Mouse (Mus musculus): ENCODE data around the gene Trip12. TPM values are rescaled to one million over a fixed set of nuclear protein-coding genes. Genes with fewer than 3 reads are reported as not detected.

The Trip12 gene
- polyA plus RNA-seq, 1 experiment = 18.2 TPM

GRCm38 (mm10) chr1:84737097-84737496, 103.2 kb downstream of the Trip12 start:
- Histone ChIP-seq H3K27me3 (ENCODE audit: control insufficient read depth, insufficient read depth, low read length) (no peaks in the 10 kb centered on the region), H3K36me3 (ENCODE audit: control insufficient read depth, insufficient read depth, low read length) (peaks cover 33% of the 10 kb centered on the region)
- WGBS = 73% methylated on average over 1 of the region's 1 CpGs

GRCm38 (mm10) chr1:84733799-84734198, 106.5 kb downstream of the Trip12 start:
- DNase-seq (ENCODE audit: low read depth in 1 of 2, low spot score in 2 of 2) = no peak
- H3K36me3 ChIP-seq (ENCODE audit: control insufficient read depth, insufficient read depth, low read length) = peaks cover 25% of the 10 kb centered on the region
- no peak overlapping the region for H3K4me3 ChIP-seq (ENCODE audit: extremely low read depth, insufficient read depth, insufficient read length)
- 69% methylated on average over 3 of the region's 3 CpGs for WGBS
- H3K27me3 ChIP-seq (ENCODE audit: control insufficient read depth, insufficient read depth, low read length) = no peaks in the 10 kb centered on the region
- no peaks in the 10 kb centered on the region for H3K4me1 ChIP-seq (ENCODE audit: control insufficient read depth, insufficient read depth, insufficient read length)
- no peak overlapping the region for H3K27ac ChIP-seq (ENCODE audit: insufficient read depth, low read length)
- TF ChIP-seq POLR2A (IDR thresholded peaks at IDR 0.05; ENCODE audit: low read depth, low read length) (no peak), CTCF (IDR thresholded peaks at IDR 0.05; ENCODE audit: extremely low read depth, insufficient read depth, insufficient read length, insufficient replicate concordance) (no peak)

More at GRCm38 (mm10) chr1:84737097-84737496, 103.2 kb downstream of the Trip12 start:
- H3K4me3 ChIP-seq (ENCODE audit: extremely low read depth, insufficient read depth, insufficient read length) = no peak overlapping the region
- no peaks in the 10 kb centered on the region for H3K4me1 ChIP-seq (ENCODE audit: control insufficient read depth, insufficient read depth, insufficient read length)
- no peak for DNase-seq (ENCODE audit: low read depth in 1 of 2, low spot score in 2 of 2)
- no peak overlapping the region for H3K27ac ChIP-seq (ENCODE audit: insufficient read depth, low read length)
- TF ChIP-seq CTCF (IDR thresholded peaks at IDR 0.05; ENCODE audit: extremely low read depth, insufficient read depth, insufficient read length, insufficient replicate concordance) (no peak), POLR2A (IDR thresholded peaks at IDR 0.05; ENCODE audit: low read depth, low read length) (no peak)

DNA sequence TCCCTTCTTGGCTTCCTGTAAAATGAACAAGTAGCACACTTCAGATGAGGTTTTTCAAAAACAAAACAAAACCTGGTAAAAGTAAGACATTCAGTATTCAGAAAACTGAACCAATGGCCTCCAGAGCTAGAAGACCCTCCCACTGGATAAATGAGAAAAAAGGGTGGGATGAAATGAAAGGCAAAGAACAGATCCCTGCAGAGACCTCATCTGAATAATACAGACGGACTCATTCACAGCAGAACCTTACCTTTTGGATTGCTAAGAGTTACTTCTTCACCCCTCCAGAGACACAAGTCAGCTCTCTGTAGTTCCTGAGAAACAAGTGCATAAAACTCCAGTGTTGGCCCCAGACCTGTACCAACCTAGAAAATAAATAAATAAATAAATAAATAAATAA, 108.6 kb downstream of the Trip12 start:
- Histone ChIP-seq H3K4me3 (ENCODE audit: extremely low read depth, insufficient read depth, insufficient read length) (no peak overlapping the region), H3K4me1 (ENCODE audit: control insufficient read depth, insufficient read depth, insufficient read length) (no peaks in the 10 kb centered on the region), H3K27me3 (ENCODE audit: control insufficient read depth, insufficient read depth, low read length) (no peaks in the 10 kb centered on the region), H3K27ac (ENCODE audit: insufficient read depth, low read length) (no peak overlapping the region), H3K36me3 (ENCODE audit: control insufficient read depth, insufficient read depth, low read length) (peaks cover 21% of the 10 kb centered on the region)
- no peak for TF ChIP-seq CTCF (IDR thresholded peaks at IDR 0.05; ENCODE audit: extremely low read depth, insufficient read depth, insufficient read length, insufficient replicate concordance)
- no peak for TF ChIP-seq POLR2A (IDR thresholded peaks at IDR 0.05; ENCODE audit: low read depth, low read length)
- DNase-seq (ENCODE audit: low read depth in 1 of 2, low spot score in 2 of 2) = no peak
- WGBS = 93% methylated on average over 1 of the region's 1 CpGs

GRCm38 (mm10) chr1:84722841-84723240, 117.5 kb downstream of the Trip12 start:
- H3K36me3 ChIP-seq (ENCODE audit: control insufficient read depth, insufficient read depth, low read length) = peaks cover 21% of the 10 kb centered on the region
- no peaks in the 10 kb centered on the region for H3K27me3 ChIP-seq (ENCODE audit: control insufficient read depth, insufficient read depth, low read length)
- H3K4me1 ChIP-seq (ENCODE audit: control insufficient read depth, insufficient read depth, insufficient read length) = no peaks in the 10 kb centered on the region
- no peak overlapping the region for H3K4me3 ChIP-seq (ENCODE audit: extremely low read depth, insufficient read depth, insufficient read length)
- no peak for TF ChIP-seq CTCF (IDR thresholded peaks at IDR 0.05; ENCODE audit: extremely low read depth, insufficient read depth, insufficient read length, insufficient replicate concordance)
- TF ChIP-seq POLR2A (IDR thresholded peaks at IDR 0.05; ENCODE audit: low read depth, low read length) = no peak
- no peak for DNase-seq (ENCODE audit: low read depth in 1 of 2, low spot score in 2 of 2)
- no peak overlapping the region for H3K27ac ChIP-seq (ENCODE audit: insufficient read depth, low read length)

GRCm38 (mm10) chr1:84722371-84722770, 117.9 kb downstream of the Trip12 start:
- H3K4me1 ChIP-seq (ENCODE audit: control insufficient read depth, insufficient read depth, insufficient read length) = no peaks in the 10 kb centered on the region
- H3K4me3 ChIP-seq (ENCODE audit: extremely low read depth, insufficient read depth, insufficient read length) = no peak overlapping the region
- H3K27me3 ChIP-seq (ENCODE audit: control insufficient read depth, insufficient read depth, low read length) = no peaks in the 10 kb centered on the region
- peaks cover 19% of the 10 kb centered on the region for H3K36me3 ChIP-seq (ENCODE audit: control insufficient read depth, insufficient read depth, low read length)
- no peak for TF ChIP-seq CTCF (IDR thresholded peaks at IDR 0.05; ENCODE audit: extremely low read depth, insufficient read depth, insufficient read length, insufficient replicate concordance)
- no peak for TF ChIP-seq POLR2A (IDR thresholded peaks at IDR 0.05; ENCODE audit: low read depth, low read length)
- H3K27ac ChIP-seq (ENCODE audit: insufficient read depth, low read length) = no peak overlapping the region
- 89% methylated on average over 3 of the region's 3 CpGs for WGBS
- no peak for DNase-seq (ENCODE audit: low read depth in 1 of 2, low spot score in 2 of 2)

DNA sequence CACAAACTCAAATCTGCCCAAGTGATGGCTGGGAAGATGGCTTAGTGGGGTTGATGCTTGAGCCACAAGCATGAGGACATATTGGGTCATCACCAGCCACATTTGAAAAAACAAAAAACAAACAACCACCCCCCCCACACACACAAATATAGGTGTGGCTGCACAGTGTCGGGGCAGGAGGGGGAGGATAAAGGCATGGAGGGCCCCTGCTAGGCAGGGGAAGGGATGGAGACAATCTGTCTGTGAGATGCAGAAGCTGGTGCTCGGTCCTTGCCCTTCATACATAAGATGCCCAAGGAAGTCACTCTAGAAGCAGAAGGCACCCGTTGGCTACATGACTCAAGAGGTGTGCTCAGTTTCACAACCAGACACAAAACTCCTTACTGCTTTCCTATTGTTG, 118.4 kb downstream of the Trip12 start:
- Histone ChIP-seq H3K27me3 (ENCODE audit: control insufficient read depth, insufficient read depth, low read length) (no peaks in the 10 kb centered on the region), H3K36me3 (ENCODE audit: control insufficient read depth, insufficient read depth, low read length) (peaks cover 19% of the 10 kb centered on the region), H3K4me1 (ENCODE audit: control insufficient read depth, insufficient read depth, insufficient read length) (no peaks in the 10 kb centered on the region), H3K27ac (ENCODE audit: insufficient read depth, low read length) (no peak overlapping the region), H3K4me3 (ENCODE audit: extremely low read depth, insufficient read depth, insufficient read length) (no peak overlapping the region)
- no peak for DNase-seq (ENCODE audit: low read depth in 1 of 2, low spot score in 2 of 2)
- 84% methylated on average over 3 of the region's 3 CpGs for WGBS
- TF ChIP-seq POLR2A (IDR thresholded peaks at IDR 0.05; ENCODE audit: low read depth, low read length) = no peak

DNA sequence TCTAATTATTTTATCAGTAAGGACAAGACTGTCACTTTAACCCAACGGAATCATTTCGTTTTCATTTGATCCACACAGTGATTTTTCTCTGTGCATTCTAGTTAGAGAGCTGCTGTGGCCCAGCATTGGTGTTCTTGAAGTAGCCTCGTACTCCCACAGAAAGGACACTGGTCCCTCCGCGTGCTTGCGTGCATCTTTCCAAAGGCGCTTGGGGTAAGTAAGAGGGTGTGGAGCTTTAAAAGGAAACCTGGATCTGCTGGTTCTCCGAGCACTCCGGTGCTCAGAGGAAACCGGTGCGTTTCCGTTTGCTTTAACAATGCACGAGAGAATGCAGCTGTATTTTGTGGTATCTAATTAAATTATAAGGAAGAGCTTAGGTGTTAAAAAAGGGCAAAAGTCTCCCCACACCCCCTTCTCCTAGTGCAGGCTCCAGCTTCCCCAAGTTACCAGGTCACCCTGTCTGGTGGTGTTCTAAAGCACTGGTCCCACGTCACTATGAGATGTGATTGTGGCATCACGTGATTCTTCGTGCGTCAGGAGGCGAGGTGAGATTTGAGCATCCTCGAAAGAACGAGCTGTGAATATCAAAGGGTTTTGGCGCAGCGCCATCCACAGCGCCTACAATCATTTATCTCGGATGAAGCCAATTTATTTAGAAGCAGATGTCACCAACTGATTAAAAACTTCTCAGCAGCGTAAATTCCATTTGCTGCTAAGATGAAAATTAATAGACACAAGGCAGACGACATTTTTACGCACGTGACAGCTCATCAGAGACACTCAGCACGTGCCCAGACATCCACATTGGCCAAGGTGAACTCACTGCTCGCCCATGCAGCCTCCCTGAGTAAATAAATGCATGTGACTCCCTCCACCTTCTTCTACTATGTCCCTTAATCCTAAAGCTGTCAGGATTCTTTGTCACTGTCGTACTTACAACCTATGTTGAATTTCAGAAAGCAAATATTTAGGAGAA, 130.2 kb downstream of the Trip12 start:
- WGBS = 20% methylated on average over 31 of the region's 31 CpGs
- TF ChIP-seq CTCF (IDR thresholded peaks at IDR 0.05; ENCODE audit: extremely low read depth, insufficient read depth, insufficient read length, insufficient replicate concordance) (no peak), POLR2A (IDR thresholded peaks at IDR 0.05; ENCODE audit: low read depth, low read length) (no peak)
- Histone ChIP-seq H3K36me3 (ENCODE audit: control insufficient read depth, insufficient read depth, low read length) (no peaks in the 10 kb centered on the region), H3K4me3 (ENCODE audit: extremely low read depth, insufficient read depth, insufficient read length) (no peak overlapping the region), H3K4me1 (ENCODE audit: control insufficient read depth, insufficient read depth, insufficient read length) (no peaks in the 10 kb centered on the region), H3K27me3 (ENCODE audit: control insufficient read depth, insufficient read depth, low read length) (no peaks in the 10 kb centered on the region), H3K27ac (ENCODE audit: insufficient read depth, low read length) (no peak overlapping the region)
- peak in 1 of 2 experiments; percentile 3 for DNase-seq (ENCODE audit: low read depth in 1 of 2, low spot score in 2 of 2)

Measured in spleen, adult 2 months (tissue).